Mouse (Mus musculus) skeletal muscle tissue, adult 2 months (tissue): ENCODE measurements around the gene Pom121l2.

Experiments used
- DNase-seq: peaks from one replicate; pipeline ENCODE4 v3.0.0-alpha.2; 2012; ENCODE audit warnings: low read depth, low spot score

Gene Pom121l2

DNA sequence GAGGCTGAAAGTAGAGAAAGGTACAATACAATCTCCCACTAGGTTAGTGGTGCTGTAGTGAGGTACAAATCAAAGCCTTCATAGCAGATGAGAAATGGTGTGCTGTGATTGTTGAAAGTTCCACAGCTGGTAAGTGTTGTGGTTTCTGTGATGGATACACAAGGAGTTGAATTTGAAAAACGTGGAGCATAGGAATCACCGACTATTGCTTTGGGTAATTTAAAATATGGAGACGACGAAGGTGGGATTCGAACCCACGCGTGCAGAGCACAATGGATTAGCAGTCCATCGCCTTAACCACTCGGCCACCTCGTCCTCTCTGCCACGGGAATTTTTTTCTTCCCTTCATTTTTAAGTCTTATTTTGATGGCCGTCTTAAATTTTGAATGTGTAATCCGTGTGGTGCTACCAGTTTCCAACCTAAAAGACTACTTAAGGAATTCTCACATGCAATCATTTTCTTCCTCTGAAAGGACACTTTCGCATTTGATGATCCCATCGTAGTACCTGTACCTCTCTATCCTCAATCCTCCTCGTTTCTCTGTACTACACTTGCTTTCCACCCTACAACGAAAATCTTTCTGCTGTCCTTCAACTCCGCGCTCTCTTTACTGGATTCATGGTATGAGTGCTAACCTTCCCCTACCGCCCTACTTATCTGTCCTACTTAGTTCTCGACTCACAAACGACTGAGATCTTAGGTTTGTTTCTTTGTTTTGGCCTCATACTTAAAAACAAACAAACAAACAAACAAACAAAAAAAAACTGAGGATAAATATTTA is 13.2 kb downstream of the Pom121l2 start:
- no peak for DNase-seq

GRCm38 (mm10) chr13:21994896-21995295 is 13.9 kb downstream of the Pom121l2 start:
- no peak for DNase-seq

DNA sequence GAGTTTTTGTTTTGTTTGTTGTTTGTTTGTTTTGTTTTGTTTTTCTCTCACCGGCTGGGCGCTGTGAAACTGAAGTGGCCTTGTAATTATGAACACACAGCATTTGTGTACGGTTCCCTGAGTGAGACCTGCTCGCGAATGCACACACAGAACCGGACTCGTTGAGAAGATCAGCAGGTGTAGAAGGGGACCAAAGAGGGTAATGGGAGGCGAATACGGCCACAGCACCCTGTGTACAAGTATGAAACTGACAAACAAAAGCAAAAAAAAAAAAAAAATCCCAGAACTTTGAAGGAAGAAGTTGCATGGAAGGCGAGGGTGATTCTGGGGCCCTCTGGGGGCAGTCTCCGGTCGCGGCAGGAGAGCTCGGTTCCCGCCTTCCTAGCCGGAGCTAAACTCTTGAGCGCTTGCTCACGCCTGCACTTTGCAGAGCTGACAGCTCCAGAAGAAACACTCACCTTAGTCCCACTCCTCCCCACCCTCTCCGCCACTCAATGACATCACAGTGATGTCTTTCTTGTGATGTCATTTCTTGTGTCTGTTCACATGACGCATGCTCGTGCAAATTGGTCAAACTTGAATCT is 14.4 kb downstream of the Pom121l2 start:
- DNase-seq: no peak

DNA sequence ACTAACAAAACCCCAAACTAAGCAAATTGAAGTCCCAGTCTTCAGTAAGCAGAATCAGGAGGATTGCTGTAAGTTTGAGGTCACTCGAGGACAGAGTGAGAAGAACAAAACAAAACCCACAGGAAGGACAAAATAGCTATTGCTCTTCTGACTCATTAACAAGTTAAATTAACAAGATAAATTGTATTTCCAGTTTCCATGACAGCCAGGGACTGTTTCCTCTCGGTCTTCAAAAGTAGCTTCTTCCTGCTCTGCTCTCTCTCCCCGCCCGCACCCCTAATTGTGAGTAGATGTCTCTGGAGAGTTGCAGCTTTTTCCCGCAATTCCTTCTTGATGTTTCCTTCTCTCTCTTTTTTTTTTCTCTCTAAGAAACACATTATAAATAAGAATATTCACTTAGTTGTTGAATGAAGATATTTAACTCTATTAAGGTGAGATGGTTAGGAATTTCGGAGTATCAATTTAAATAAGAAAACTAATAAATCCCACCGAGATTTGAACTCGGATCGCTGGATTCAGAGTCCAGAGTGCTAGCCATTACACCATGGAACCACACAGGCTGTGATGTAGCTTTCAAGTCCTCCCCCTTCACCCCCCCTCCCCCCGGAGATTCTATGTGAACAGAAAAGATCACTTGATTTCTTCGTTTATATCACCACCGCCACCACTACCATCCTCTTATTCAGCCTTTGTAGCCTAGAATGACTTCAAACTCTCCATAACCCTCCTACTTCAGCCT is 15.3 kb downstream of the Pom121l2 start:
- no peak for DNase-seq

DNA sequence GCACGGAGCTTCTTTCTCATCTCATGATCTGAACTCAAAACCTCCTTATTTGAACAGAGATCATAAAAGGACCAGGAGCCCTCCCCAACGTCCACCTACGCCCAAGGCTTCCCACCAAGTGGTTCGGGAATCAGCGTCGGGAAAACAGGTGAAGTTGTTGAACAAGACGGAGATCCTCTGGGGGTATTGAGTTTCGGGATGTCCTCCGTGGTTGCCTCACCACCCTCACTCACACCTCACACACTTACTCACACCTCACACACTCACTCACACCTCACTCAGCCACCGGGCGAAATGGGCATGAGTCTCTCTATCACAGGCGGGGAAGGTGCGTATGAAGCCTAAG is 15.8 kb downstream of the Pom121l2 start:
- no peak for DNase-seq

- no peak for DNase-seq
These were observed 16.3 kb downstream of the Pom121l2 start for GRCm38 (mm10) chr13:21997201-21997820.

DNA sequence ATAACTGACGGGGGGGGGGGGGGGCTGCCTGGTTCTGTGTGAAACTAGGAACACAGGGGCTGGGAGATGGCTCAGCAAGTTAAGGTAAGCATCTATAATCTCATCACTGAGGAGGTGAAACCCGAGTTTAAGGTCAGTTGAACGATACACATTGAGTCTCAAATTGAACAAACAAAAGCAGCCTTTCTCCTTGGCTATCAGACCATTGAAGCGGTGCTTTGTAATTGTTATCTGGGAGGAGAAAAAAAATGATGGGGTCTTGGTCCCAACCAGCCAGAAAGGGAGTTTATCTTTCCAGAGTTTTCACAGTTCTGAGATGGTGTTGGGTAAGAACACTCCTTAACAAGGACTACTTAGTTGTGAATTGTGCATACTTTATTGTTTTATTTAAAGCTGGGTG is 16.8 kb downstream of the Pom121l2 start:
- DNase-seq: no peak

DNA sequence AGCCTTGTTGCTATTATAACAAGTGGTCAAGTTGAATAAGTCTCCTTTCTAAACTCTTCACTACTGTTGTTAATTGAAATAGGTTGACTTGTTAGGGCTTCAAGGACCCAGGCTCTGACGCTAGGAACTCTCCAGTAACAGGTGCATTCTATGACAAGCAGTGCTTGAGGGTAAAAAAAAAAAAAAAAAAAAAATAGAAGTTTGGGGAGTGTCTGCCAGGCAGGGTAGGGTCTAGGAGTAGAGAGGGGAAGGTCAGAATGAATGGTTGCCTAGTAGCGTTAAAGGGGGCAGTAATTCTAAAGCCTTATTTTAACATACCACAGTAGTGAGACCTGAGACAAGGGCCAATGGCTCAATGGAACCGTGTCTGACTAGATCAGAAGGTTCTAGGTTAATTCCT is 17.4 kb downstream of the Pom121l2 start:
- DNase-seq: no peak

- DNase-seq: no peak
These were observed 18.2 kb downstream of the Pom121l2 start for GRCm38 (mm10) chr13:21999147-21999546.

DNA sequence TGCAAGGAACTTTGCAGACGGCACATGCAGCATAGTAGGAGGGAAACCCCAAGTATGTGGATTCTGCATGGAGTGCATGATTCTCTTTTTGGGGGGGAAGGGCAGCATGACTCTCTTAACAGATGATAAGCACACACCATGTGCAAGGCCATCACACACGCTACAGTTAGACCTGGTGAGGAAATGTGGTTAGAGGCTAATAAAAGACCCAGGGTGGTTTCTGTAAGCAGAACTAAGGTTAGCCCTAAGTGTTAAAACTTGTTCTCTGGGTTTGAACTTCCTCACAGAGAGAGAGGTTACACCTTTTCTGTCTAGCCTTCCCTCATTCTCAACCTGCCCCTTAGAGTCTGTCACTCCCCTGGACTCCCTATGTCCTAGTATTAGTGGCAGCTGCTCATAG is 20.4 kb downstream of the Pom121l2 start:
- DNase-seq: no peak

DNA sequence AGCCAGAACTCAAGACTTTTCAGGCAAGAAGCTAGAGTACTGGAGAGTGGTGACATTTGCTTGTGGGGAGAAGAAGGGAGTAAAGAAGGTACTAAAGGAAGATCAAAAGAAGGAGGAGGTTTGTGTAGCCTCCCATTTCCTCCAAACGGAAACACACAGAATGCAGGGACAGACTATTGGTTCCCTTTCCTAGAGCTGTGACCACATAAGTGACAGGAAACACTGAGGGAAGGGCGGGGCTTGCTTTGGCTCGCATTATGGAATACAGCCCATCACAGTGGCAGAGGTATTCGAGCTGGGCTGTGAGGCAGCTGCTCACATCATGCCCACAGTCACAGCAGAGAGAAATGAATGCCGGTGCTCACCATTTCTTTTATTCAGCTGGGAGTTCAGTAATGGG is 20.8 kb downstream of the Pom121l2 start:
- no peak for DNase-seq

DNA sequence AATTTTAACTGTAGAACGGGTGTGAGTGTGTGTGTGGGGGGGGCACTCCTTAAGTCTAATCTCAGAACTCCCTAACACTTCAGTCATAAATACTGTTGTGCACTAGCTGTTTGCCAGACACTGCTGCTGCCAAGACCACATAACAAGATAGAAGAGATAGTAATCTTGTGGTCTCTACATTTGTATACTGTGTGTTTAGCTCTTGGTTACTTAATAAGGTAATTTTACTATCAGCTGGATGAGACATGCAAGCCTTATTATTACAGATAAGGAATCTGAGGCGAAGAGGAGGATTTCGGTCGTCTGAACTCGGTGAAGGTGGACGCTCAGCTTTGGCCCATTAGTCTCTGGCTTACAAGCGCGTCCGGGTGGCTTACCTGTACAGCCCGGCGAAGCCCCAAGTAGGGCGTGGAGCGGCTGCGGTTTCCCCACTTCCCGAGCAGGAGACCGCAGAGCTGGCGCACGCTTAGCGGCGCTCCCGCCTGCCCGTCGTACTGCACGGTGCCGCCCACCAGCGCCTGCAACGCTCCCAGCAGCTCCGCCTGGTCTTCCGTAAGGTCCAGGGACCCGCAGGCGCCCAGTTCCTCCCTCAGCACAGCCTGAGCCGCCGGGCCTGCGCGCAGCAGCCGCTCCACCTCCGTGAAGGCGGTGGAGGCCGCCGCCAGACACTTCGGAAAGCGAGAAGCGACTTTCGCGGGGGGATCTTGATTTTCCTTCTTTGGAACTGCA is 24.8 kb downstream of the Pom121l2 start:
- no peak for DNase-seq

DNA sequence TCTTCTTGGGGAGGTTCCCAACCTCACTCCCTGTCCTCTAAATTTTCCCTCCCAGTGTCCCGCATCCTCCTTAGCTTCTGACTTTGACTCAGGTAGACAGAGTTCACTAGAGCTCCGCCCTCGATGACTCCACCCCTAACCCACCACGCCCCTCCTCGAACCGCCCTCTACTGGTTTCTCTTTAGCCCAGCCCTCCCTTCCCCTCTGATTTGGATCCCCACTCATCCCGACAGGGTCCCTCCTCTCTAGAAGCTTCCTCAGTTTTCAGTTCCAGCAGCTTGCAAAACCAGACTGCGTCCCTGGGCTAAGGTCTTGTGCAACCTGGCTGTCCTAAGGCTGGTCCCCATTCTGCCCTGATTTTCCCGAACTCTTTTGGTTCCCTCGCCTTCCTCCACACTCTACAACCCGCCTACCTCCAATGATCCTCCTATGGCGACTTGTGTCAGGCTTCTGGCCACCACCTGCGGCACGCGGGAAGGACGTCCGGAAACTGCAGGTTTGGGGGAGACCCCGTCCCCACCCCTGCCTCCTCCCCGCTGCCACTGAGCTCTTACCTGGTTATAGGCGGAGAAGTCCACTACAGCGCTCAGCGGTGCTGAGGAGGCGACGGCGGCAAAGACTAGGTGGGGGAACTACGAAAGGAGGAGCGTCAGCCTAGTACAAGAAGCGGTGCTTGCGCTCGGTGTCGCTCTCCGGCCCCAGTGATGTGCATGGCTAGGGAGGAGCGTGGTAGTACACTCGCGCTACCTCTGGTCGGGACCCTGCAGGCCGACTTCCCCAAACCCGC is 25.5 kb downstream of the Pom121l2 start:
- no peak for DNase-seq

DNA sequence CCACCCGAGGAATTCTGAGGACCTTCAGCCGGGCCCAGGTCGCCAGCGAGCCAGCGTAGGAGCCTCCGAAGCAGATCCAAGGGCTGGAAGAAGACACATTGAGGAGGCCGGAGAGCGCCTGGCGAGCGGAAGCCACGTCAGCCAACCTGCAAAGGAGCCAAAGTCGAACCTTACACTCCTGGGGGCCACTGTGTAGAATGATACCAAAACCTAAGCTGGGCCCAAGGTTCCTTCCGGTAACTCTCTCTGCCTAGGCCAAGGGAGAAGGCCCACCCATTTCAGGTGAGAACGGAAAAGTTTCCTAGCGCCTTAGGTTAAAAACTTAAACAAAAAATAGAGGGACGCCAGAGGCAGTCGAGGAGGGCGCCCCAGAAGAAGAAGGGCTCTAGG is 26.1 kb downstream of the Pom121l2 start:
- no peak for DNase-seq

DNA sequence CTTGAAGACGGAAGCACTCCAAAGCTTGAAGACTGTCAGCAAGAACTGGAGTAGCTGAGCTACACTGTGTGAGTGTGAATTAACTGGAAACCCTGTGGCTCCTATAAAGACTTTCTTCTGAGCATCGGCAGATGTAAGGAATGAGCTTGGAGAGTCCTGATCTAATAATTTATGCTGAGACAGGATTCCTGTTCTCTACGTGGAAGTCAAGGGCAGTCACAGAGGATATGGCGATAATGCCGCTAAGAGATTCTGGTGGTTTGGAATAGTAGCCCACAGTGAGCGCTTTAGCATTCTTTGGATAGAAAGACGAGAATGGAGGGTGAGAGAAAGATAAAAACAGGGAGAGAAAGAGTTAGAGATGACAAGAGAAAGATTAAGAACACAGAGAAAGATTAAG is 26.9 kb downstream of the Pom121l2 start:
- DNase-seq: no peak

GRCm38 (mm10) chr13:22008707-22009106 is 27.7 kb downstream of the Pom121l2 start:
- no peak for DNase-seq

- no peak for DNase-seq
These were observed 28.6 kb downstream of the Pom121l2 start, which contains the start of gene Prss16 for GRCm38 (mm10) chr13:22009642-22010041. TSS of gene Prss16 (minus strand) at chr13:22009742.

DNA sequence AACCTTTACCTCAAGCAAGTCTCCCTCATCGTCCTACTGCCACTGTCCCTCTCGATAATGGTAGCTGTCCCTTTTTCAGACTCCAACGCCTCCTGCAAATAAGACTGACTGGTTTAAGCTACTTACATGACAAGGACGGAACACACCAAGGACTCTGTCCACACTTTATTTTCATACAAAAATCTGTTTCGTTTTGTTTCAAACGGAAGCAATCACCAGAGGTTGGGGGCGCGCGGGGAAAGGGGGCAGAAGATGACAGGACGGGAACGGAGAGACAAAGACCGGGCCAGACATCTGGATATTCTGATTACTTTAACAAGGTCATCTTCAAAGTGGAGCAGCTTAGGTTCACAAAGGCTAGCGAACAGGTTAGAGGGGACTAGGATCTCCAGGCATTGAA is 32.7 kb downstream of the Pom121l2 start:
- no peak for DNase-seq

DNA sequence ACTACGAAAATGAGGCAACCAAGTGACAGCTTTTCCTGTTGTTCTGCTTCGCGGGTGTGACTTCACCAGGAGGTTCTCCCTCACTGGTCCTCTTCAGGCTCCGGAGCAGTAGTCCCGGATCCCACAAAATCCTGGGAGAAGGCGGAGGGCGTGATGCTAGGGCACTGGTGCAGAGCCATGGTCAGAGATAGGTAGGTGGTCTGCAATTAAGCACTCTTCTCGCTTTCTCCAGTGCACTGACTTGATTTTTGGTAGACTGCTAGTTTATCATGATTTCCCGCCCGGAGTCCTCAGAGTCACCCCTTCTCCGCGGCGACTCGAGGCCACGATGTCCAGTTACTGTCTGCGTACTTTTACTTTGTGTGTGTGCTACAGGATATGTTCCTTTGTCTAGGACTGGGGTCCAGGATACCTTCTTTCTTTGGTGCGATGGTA is 33.4 kb downstream of the Pom121l2 start:
- no peak for DNase-seq

GRCm38 (mm10) chr13:22015479-22016450 is 34.8 kb downstream of the Pom121l2 start:
- DNase-seq: peak; percentile 85
